Mouse (Mus musculus): Measurements from ENCODE around the gene Nos2.
"Not testable (repeated sequence)": the region's sequence is repeated elsewhere in the genome, so short reads cannot be mapped to it uniquely, and the experiment has no call there.

The Nos2 gene

GRCm38 (mm10) chr11:78990875-78991543 lies 70.4 kb downstream of the Nos2 start:
- not testable (repeated sequence) for DNase-seq

GRCm38 (mm10) chr11:78999118-78999517 lies 78.5 kb downstream of the Nos2 start:
- DNase-seq = no peak

- DNase-seq = no peak
Observed at GRCm38 (mm10) chr11:79001871-79002270, 81.3 kb downstream of the Nos2 start.

- no peak for DNase-seq
Observed at GRCm38 (mm10) chr11:79002551-79002951, 82.0 kb downstream of the Nos2 start.

GRCm38 (mm10) chr11:79003053-79003768 lies 82.6 kb downstream of the Nos2 start:
- no peak for DNase-seq

GRCm38 (mm10) chr11:79003769-79004638 lies 83.4 kb downstream of the Nos2 start:
- no peak for DNase-seq

GRCm38 (mm10) chr11:79005578-79006394 lies 85.2 kb downstream of the Nos2 start:
- DNase-seq = no peak

GRCm38 (mm10) chr11:79006417-79006816 lies 85.8 kb downstream of the Nos2 start:
- DNase-seq = no peak

- DNase-seq = not testable (repeated sequence)
Observed at GRCm38 (mm10) chr11:79007356-79007755, 86.8 kb downstream of the Nos2 start.

GRCm38 (mm10) chr11:79008007-79008775 lies 87.6 kb downstream of the Nos2 start:
- DNase-seq = no peak

GRCm38 (mm10) chr11:79008891-79009290 lies 88.3 kb downstream of the Nos2 start:
- DNase-seq = no peak
